In the genomic region with DNA sequence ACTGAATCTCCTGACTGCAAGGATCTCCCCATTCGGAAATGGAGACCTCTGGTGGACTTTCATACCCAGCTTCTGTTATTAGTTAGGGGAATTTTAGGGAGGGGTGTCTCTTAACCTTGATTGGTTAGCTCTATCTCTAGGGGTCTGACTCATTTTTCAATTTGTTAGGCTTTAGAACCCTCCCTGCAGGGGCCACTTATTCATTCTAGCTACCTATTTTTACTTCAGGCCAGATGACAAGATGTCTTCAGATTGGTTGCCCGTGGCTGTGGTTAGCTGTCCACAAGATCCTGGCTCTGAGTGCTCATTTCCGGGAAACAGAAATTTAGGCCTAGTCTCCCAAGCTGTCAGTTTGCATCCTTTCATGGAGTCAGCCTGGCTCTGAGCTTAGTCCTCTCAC, we compare ENCODE assay signal across 13 mouse cellular contexts.
"Had no signal": no experiment of that assay in that cellular context is flagged by ENCODE, and none has a peak within 500 bp of the region (broad histone marks: within the 10 kb centered on the region; RNA-seq: fewer than 3 reads in every experiment).

No protein-coding gene starts in this region.

- H3K4me1 ChIP-seq: midbrain, embryonic 10.5 days; midbrain, embryonic 12.5 days; midbrain, embryonic 15.5 days; neural tube, embryonic 12.5 days had no signal

- H3K4me2 ChIP-seq: lung, embryonic 14.5 days; midbrain, embryonic 12.5 days; midbrain, embryonic 15.5 days; neural tube, embryonic 12.5 days had no signal

- H3K27me3 ChIP-seq: midbrain, embryonic 12.5 days; midbrain, embryonic 15.5 days; neural tube, embryonic 12.5 days had no signal

- H3K36me3 ChIP-seq: midbrain, embryonic 10.5 days; midbrain, embryonic 12.5 days; midbrain, embryonic 15.5 days; neural tube, embryonic 12.5 days had no signal

- ATAC-seq: midbrain, embryonic 15.5 days had no signal

- H3K9me3 ChIP-seq: midbrain, embryonic 10.5 days; midbrain, embryonic 12.5 days; midbrain, embryonic 15.5 days; neural tube, embryonic 12.5 days had no signal

- H3K27ac ChIP-seq: midbrain, embryonic 10.5 days; midbrain, embryonic 12.5 days; midbrain, embryonic 15.5 days; neural tube, embryonic 12.5 days had no signal

- H3K4me3 ChIP-seq: midbrain, embryonic 10.5 days; midbrain, embryonic 12.5 days; midbrain, embryonic 15.5 days; neural tube, embryonic 12.5 days had no signal

- H3K9ac ChIP-seq: lung, embryonic 14.5 days; midbrain, embryonic 12.5 days; midbrain, embryonic 15.5 days; neural tube, embryonic 12.5 days had no signal

- DNase-seq: lung, adult 18-20 months; lung, embryonic 14.5 days; lung, postnatal 10 days; lung, postnatal 4 days; right cerebral cortex, postnatal 14 days; spleen, adult 18-20 months; thymus, adult 2 months; thymus, postnatal 25 days; thymus, postnatal 4 days had no signal
